Mouse (Mus musculus) embryonic facial prominence, embryonic 12.5 days (tissue): ENCODE measurements around the gene Fam160a1. TPM values are rescaled to one million over a fixed set of nuclear protein-coding genes. Genes with fewer than 3 reads are reported as not detected.

ENCODE experiments used
- ATAC-seq: fragments of 200-750 bp; cut with Nextera tagmentation; 2 replicates; pipeline ENCODE4 v1.8.0; 2017; ENCODE audit not compliant: insufficient number of reproducible peaks, insufficient read depth, low FRiP score, low TSS enrichment
- H3K27ac ChIP-seq: fragments of 300-500 bp; sonication (generic); 2 replicates; pipeline ENCODE4 v1.5.1; 2016; ENCODE audit warnings: mild to moderate bottlenecking
- H3K27me3 ChIP-seq: fragments of 300-500 bp; sonication (generic); 2 replicates; pipeline ENCODE4 v1.6.1; 2016; ENCODE audit warnings: mild to moderate bottlenecking, moderate library complexity
- H3K36me3 ChIP-seq: fragments of 300-500 bp; sonication (generic); 2 replicates; pipeline ENCODE4 v1.6.1; 2016; ENCODE audit warnings: mild to moderate bottlenecking
- H3K4me1 ChIP-seq: fragments of 300-500 bp; sonication (generic); 2 replicates; pipeline ENCODE4 v1.6.1; 2016
- H3K4me2 ChIP-seq: fragments of 300-500 bp; sonication (generic); replicated peaks from 2 replicates; pipeline ENCODE4 v1.6.1; 2016; ENCODE audit warnings: mild to moderate bottlenecking, moderate library complexity
- H3K4me3 ChIP-seq: fragments of 300-500 bp; sonication (generic); 2 replicates; pipeline ENCODE4 v1.5.1; 2016; ENCODE audit warnings: mild to moderate bottlenecking
- H3K9ac ChIP-seq: fragments of 300-500 bp; sonication (generic); 2 replicates; pipeline ENCODE4 v1.6.1; 2016; ENCODE audit warnings: mild to moderate bottlenecking, moderate library complexity
- H3K9me3 ChIP-seq: fragments of 300-500 bp; sonication (generic); 2 replicates; pipeline ENCODE4 v1.6.1; 2016; ENCODE audit warnings: mild to moderate bottlenecking, moderate library complexity
- WGBS: fragments of 180-500 bp; shearing (Covaris S2); methylation state at CpG from one replicate; pipeline ENCODE4 v1.1.7; 2016; 5-methylcytosine and 5-hydroxymethylcytosine counted together
- polyA plus RNA-seq: library from polyadenylated mRNA; unstranded; fragments of >200 nt; fragmentation: Nextera tagmentation; extraction: Ambion mirVana; gene quantifications from 2 replicates; pipeline ENCODE4 v1.2.1, GENCODE M21; 2016

Gene Fam160a1
- polyA plus RNA-seq, 1 experiment from 2014 or later: 2.6 TPM

DNA sequence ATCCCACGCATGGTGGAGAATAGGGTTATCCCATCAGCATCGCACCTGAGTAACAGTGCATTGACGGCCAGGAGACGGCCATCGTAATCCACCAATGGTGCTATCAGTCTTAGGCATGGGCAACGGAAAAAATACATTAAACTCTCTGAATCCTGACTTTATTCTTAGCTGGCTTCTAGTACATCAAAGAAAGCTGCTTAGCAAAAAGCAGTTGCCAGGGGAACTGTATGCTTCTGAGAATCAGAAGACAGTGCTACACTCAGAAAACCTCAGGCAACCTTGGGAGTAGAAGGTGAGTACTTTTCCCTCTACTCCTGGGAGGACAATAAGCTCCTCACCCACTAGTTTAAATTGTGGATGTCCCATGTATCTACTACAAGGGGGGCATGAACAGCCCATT is 149.4 kb downstream of the Fam160a1 start:
- Histone ChIP-seq H3K27me3 (no peaks in the 10 kb centered on the region), H3K9me3 (no peaks in the 10 kb centered on the region), H3K4me2 (no peak overlapping the region), H3K27ac (no peak overlapping the region), H3K36me3 (no peaks in the 10 kb centered on the region), H3K4me3 (no peak overlapping the region), H3K4me1 (no peaks in the 10 kb centered on the region), H3K9ac (no peak overlapping the region)
- ATAC-seq: no peak
- WGBS: 87% methylated on average over 6 of the region's 6 CpGs

DNA sequence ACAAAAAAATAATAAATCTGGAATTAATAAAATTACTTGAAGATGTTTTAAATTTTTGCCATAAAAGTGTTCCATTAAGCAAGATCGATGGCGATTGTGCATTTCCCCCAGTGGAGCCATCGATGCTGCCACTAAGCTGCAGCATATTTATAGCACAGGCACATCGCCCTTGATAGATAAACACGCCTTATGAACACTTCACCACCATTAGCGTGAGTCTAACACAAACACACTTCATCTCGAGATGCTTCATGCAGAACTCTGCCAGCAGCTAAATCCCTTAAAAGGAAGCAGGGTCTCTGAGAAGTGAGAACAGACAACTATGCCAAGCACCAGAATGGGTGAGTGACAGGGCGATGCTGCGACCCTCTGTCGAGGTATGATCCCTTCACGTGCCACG is 150.4 kb downstream of the Fam160a1 start:
- no peak for ATAC-seq
- 81% methylated on average over 12 of the region's 12 CpGs for WGBS
- Histone ChIP-seq H3K4me2 (no peak overlapping the region), H3K4me3 (no peak overlapping the region), H3K36me3 (no peaks in the 10 kb centered on the region), H3K4me1 (no peaks in the 10 kb centered on the region), H3K27me3 (no peaks in the 10 kb centered on the region), H3K9me3 (no peaks in the 10 kb centered on the region), H3K27ac (no peak overlapping the region), H3K9ac (no peak overlapping the region)

DNA sequence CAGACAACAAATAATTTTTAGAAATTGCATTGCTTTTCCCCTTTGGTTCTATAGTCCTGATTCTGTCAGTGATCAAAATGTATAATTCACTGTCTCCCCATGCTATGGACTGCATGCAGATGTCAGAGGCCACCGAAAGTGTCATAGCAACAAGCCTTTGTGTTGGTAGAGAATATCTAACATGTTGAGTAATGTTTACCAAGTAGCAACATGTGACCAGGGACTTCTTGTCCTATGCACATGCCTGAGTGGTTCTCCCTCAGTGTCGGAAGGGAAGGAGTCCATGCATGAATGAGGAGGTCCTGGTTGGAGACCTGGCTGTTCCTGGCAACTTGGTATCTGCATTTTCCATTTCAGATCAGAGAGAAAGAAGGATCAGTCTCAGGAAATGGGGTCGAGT is 150.9 kb downstream of the Fam160a1 start:
- Histone ChIP-seq H3K4me1 (no peaks in the 10 kb centered on the region), H3K4me3 (no peak overlapping the region), H3K9me3 (no peaks in the 10 kb centered on the region), H3K9ac (no peak overlapping the region), H3K27ac (no peak overlapping the region), H3K4me2 (no peak overlapping the region), H3K27me3 (no peaks in the 10 kb centered on the region), H3K36me3 (no peaks in the 10 kb centered on the region)
- ATAC-seq: no peak
- WGBS: 77% methylated on average over 3 of the region's 3 CpGs

DNA sequence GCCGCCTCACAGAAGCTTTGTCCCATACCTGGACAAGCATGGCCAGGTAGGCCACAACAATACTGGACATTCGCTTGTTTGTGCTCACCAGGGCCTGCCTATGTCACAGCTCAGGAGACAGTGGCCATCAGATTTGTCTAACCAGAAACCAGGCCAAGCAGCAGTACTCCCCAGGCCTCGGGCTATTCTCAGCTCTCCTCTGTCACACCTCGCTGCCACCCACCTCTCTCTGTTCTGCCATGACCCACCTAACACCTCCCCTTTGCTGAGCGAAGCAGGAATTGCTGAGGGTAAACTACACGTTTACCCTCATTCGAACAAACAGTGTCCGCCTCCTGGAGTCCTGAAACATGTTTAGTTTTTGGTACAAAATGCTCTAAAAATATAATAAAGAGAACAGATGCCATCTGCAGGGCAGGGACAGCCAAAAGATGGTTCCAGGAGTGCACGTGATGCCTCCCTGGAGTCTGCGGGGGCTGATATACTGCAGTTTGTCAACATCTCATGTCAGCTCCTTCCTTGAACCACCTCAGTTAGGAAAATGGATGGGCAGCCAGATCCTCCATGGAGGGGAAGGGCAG is 152.4 kb downstream of the Fam160a1 start:
- Histone ChIP-seq H3K4me2 (no peak overlapping the region), H3K4me3 (no peak overlapping the region), H3K27ac (no peak overlapping the region), H3K9me3 (no peaks in the 10 kb centered on the region), H3K9ac (no peak overlapping the region), H3K36me3 (no peaks in the 10 kb centered on the region), H3K27me3 (no peaks in the 10 kb centered on the region), H3K4me1 (0 out of 2 replicates have a peak, but pooled peaks cover 2% of the 10 kb centered on the region)
- 89% methylated on average over 10 of the region's 10 CpGs for WGBS
- ATAC-seq: no peak

DNA sequence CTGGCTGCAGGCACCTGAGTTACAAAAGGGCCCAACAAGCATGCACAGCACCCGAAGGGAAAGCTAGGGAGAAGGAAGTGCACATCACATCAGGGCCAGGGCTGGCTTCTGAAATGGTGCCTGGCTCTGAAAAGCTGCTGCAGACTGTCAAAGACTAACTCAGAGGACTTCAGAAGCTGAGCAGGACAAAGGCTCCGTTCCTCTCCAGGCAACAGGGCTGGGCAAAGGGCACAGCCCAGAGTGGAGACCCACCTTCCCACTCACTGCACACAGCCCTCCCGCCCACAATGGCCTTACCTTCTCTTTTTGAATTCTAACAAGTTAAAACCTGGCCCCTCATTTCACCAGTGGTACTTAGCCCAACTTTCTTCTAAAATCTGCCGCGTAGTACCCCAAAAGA is 153.3 kb downstream of the Fam160a1 start:
- H3K4me1 ChIP-seq: 0 out of 2 replicates have a peak, but pooled peaks cover 5% of the 10 kb centered on the region
- no peak overlapping the region for H3K27ac ChIP-seq
- H3K9me3 ChIP-seq: no peaks in the 10 kb centered on the region
- no peak overlapping the region for H3K4me3 ChIP-seq
- no peak for ATAC-seq
- H3K27me3 ChIP-seq: no peaks in the 10 kb centered on the region
- 74% methylated on average over 5 of the region's 5 CpGs for WGBS
- no peak overlapping the region for H3K9ac ChIP-seq
- no peaks in the 10 kb centered on the region for H3K36me3 ChIP-seq
- no peak overlapping the region for H3K4me2 ChIP-seq

DNA sequence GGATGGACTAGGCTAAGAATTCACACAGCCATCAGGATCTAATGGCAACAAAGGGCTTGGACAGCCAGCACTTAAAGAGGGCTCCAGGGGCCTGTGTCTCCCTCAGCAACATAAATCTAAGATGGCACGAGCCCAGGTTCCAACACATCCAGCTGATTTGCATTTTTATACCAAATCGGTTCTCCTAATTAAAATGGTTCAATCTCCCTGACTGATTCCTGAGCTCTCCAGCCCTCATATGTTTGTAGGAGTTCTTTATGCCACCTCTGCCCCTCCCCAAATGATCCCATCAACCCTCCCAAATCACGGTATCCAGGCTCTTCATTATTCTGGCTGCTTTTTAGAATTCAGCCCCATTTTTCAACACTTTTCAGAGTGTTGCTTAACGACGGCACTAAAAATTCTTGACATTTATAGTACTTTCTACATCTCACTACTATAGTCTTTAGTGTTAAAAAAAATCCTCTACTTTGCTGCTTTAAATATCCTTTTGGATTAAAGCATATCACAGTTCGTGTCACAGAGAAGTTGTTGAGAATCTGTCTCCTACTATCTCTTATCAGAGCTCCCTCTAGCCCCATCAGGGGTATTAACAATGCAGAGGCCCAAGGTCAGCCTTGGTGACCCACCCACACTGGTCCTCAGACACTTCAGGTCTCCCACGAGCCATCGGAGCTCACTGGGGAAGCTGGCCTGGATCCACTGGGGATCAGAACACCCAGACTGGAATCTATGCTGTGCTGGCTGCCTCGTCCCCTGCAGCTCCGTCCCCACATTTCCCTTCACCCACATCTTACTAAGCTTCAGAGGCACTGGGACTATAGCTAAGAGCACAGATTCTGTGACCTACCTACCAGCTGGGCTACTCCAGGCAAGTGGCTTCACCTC is 154.9 kb downstream of the Fam160a1 start:
- H3K4me3 ChIP-seq: no peak overlapping the region
- no peaks in the 10 kb centered on the region for H3K9me3 ChIP-seq
- 0 out of 2 replicates have a peak, but pooled peaks cover 6% of the 10 kb centered on the region for H3K4me1 ChIP-seq
- no peak for ATAC-seq
- no peak overlapping the region for H3K4me2 ChIP-seq
- H3K27me3 ChIP-seq: no peaks in the 10 kb centered on the region
- WGBS: 79% methylated on average over 10 of the region's 10 CpGs
- no peak overlapping the region for H3K27ac ChIP-seq
- no peak overlapping the region for H3K9ac ChIP-seq
- no peaks in the 10 kb centered on the region for H3K36me3 ChIP-seq

DNA sequence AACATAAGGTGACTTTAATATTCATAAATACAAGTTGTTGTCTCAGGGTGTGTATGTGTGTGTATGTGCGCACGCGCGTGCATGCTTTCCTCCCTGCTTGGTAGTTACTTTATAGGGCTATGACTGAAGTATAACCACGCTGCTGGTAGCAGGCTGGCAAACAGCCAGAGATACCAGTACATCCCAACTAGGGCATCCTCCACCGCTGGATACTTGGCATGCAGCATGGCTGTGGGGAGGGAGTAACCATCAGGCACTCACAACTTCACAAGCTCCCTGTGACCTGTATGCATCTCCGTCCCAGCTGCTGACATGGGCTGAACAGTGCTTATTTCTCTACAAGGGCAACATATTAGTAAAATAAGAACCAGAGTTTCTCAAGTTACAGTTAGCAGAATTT is 157.4 kb downstream of the Fam160a1 start:
- no peak overlapping the region for H3K4me3 ChIP-seq
- no peak for ATAC-seq
- H3K4me2 ChIP-seq: no peak overlapping the region
- no peaks in the 10 kb centered on the region for H3K27me3 ChIP-seq
- no peak overlapping the region for H3K9ac ChIP-seq
- H3K4me1 ChIP-seq: 0 out of 2 replicates have a peak, but pooled peaks cover 10% of the 10 kb centered on the region
- 82% methylated on average over 7 of the region's 7 CpGs for WGBS
- no peaks in the 10 kb centered on the region for H3K9me3 ChIP-seq
- H3K27ac ChIP-seq: no peak overlapping the region
- no peaks in the 10 kb centered on the region for H3K36me3 ChIP-seq

DNA sequence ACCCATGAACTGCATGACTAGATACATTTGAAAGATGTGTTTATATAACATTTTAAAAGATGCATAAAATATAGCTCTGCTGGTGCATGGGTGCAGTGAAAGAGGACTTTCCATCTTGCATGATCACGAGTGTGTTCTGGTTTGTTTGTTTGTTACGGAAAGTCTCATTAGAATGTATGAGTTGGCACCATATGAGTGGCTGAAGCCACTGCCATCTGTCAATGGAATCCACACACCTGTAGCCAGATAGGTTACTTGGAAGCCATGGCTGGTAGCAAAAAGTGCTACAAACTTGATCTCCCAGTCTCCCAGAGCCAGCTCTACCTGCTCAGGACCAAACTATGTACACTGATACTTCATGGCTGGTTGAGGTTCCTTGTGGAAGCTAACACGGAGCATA is 161.6 kb downstream of the Fam160a1 start:
- H3K27ac ChIP-seq: no peak overlapping the region
- no peak for ATAC-seq
- 97% methylated on average over 3 of the region's 3 CpGs for WGBS
- H3K27me3 ChIP-seq: no peaks in the 10 kb centered on the region
- 0 out of 2 replicates have a peak, but pooled peaks cover 10% of the 10 kb centered on the region for H3K4me1 ChIP-seq
- H3K36me3 ChIP-seq: 0 out of 2 replicates have a peak, but pooled peaks cover 5% of the 10 kb centered on the region
- no peak overlapping the region for H3K4me3 ChIP-seq
- H3K4me2 ChIP-seq: no peak overlapping the region
- no peak overlapping the region for H3K9ac ChIP-seq
- H3K9me3 ChIP-seq: no peaks in the 10 kb centered on the region

DNA sequence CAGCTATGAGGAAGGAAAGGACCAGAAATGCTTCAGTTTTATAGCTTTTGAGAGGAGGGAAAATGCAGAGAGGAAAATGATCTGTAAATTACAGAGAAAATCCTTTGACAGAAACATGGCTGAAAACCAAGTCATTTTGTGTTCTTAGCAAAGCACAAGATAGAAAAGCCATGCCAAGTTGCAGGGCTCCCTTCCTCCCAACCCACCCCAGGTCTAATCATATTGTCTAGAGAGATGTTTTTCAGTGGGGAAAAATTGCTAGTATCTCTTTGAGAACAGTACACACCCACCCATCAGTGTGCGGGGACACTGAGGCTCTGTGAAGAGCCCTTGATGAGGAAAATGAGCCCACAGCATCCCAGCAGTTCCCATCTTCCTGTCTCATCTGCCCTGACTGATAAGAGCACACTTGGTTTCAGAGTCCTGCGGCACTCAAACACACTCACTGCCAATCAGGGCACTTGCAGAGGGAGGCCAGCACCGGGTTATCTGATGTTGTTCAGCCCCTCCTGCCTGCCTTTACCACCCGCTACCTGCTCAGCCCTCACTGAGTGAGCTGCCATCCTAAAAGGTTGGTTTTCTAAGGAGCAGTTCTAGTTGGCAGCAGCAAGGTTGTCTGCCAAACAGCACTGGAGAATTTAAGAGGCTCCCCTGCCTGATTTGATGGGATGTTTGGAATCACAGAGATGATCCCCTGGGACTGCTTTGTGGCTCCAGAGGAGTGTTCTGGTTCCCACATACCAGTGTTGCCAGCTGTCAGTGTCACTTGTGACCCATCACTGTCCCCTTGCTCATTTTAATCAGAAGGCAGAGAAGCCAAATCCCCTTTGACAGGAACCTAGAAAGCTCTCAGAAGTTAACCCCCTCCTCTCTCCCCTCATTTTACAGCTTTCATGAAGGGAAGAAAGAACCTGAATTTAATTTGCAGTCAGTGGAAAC is 164.1 kb downstream of the Fam160a1 start:
- 84% methylated on average over 4 of the region's 4 CpGs for whole genome bisulfite sequencing

DNA sequence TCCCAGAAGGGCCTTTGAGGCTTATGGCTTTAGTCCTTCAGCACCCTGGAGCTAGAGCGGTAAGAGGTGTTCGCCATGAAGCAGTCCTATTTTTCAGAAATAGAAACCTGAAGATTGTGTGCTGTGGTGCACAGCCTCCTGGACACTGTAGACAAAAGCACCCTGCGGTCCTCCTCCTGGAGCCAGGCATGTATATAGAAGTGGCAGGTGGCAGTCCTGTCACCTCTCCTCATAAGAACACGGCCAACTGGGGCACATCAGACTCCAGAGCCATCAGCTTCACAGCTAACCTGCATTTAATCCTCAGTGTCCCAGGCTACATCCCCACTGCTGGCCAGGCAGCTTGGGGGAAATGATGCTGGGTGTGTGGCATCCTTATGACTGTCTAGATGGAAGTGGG is 167.9 kb downstream of the Fam160a1 start:
- no peak for ATAC-seq
- H3K4me3 ChIP-seq: no peak overlapping the region
- no peaks in the 10 kb centered on the region for H3K27me3 ChIP-seq
- H3K36me3 ChIP-seq: 0 out of 2 replicates have a peak, but pooled peaks cover 5% of the 10 kb centered on the region
- no peak overlapping the region for H3K4me2 ChIP-seq
- WGBS: 90% methylated on average over 4 of the region's 4 CpGs
- no peaks in the 10 kb centered on the region for H3K9me3 ChIP-seq
- no peak overlapping the region for H3K27ac ChIP-seq
- no peaks in the 10 kb centered on the region for H3K4me1 ChIP-seq
- H3K9ac ChIP-seq: no peak overlapping the region

More for the DNA sequence above, 164.1 kb downstream of the Fam160a1 start:
- Histone ChIP-seq H3K27me3 (no peaks in the 10 kb centered on the region), H3K4me3 (no peak overlapping the region), H3K36me3 (0 out of 2 replicates have a peak, but pooled peaks cover 5% of the 10 kb centered on the region), H3K9ac (no peak overlapping the region), H3K9me3 (no peaks in the 10 kb centered on the region), H3K27ac (no peak overlapping the region), H3K4me1 (0 out of 2 replicates have a peak, but pooled peaks cover 5% of the 10 kb centered on the region), H3K4me2 (no peak overlapping the region)
- ATAC-seq: no peak

DNA sequence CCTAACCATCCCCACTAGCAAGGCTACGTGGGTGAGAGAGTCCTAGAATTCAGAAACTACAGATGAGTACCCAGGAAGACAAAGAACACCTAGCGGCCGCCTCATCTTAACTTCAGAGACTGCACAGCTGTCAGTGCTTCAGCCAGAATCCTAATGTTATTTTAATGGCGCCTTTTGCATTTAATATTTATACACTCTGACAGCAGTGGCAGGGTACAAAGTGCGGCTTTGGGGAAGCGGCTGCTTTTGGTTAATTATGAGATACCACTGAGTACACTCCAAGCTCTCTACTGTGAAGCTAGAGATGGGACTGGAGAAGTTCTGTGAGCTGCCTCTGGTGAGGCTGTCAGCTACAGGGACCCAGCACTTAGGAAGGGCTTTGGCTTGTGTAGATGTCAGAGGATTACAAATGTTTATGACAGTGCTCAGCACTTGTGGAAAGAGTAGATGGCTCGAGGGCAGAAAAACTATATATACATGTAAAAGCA is 171.5 kb downstream of the Fam160a1 start:
- Histone ChIP-seq H3K27me3 (no peaks in the 10 kb centered on the region), H3K27ac (no peak overlapping the region), H3K9me3 (no peaks in the 10 kb centered on the region), H3K36me3 (no peaks in the 10 kb centered on the region), H3K4me2 (no peak overlapping the region), H3K4me1 (no peaks in the 10 kb centered on the region), H3K9ac (no peak overlapping the region), H3K4me3 (no peak overlapping the region)
- no peak for ATAC-seq
- WGBS: 86% methylated on average over 7 of the region's 7 CpGs
